Mouse (Mus musculus) forebrain, embryonic 14.5 days (tissue): ENCODE results near the gene Osm. TPM values are rescaled to one million over a fixed set of nuclear protein-coding genes. Genes with fewer than 3 reads are reported as not detected.

ENCODE experiments used
- polyA plus RNA-seq: library from polyadenylated mRNA; unstranded; fragments of >200 nt; fragmentation: Nextera tagmentation; extraction: Ambion mirVana; gene quantifications from 2 replicates; pipeline ENCODE4 v1.2.1, GENCODE M21; 2014

The Osm gene
- polyA plus RNA-seq, 1 experiment from 2014 or later: 0.14 TPM

Other genes starting within 250 kb of the Osm start
- gene Sec14l4, start 205.0 kb upstream of the Osm start, polyA plus RNA-seq: not detected in 2 replicates
- 0.52 and 1.1 TPM in 2 replicates for gene Sec14l3, start 171.6 kb upstream of the Osm start, polyA plus RNA-seq
- 6.7 and 7.8 TPM in 2 replicates for gene Mtfp1, start 141.0 kb upstream of the Osm start, polyA plus RNA-seq
- 1.1 and 1.4 TPM in 2 replicates for gene Sec14l2, start 113.0 kb upstream of the Osm start, polyA plus RNA-seq
- 44.3 and 45.5 TPM in 2 replicates for gene Rnf215, start 101.2 kb upstream of the Osm start, polyA plus RNA-seq
- 2.4 and 2.9 TPM in 2 replicates for gene Ccdc157, start 76.1 kb upstream of the Osm start, polyA plus RNA-seq
- 51.5 and 59.3 TPM in 2 replicates for gene Sf3a1, start 76.1 kb upstream of the Osm start, polyA plus RNA-seq
- 13.3 and 18.3 TPM in 2 replicates for gene Tbc1d10a, start 49.6 kb upstream of the Osm start, polyA plus RNA-seq
- gene Castor1, start 18.2 kb upstream of the Osm start, polyA plus RNA-seq: 1.6 and 1.8 TPM in 2 replicates
- gene Lif, start 21.1 kb downstream of the Osm start, polyA plus RNA-seq: not detected in 2 replicates
- gene Hormad2, start 204.7 kb downstream of the Osm start, polyA plus RNA-seq: 0.09 and 0.11 TPM in 2 replicates